Mouse (Mus musculus) liver, embryonic 13.5 days (tissue): ENCODE measurements at regions not wholly inside any gene's neighbourhood (a gene's known extent, or its start where the extent isn't known, plus 50 kb on each side); places are given as distances from the start of the nearest gene placed in this dataset.

ENCODE experiments used
- ATAC-seq: fragments of 200-750 bp; cut with Nextera tagmentation; 2 replicates; pipeline ENCODE4 v1.8.0; 2017; ENCODE audit warnings: low read depth, mild to moderate bottlenecking, moderate number of reproducible peaks, moderate library complexity
- DNase-seq: peaks from one replicate; pipeline ENCODE4 v3.0.0; 2022
- H3K27ac ChIP-seq: fragments of 300-500 bp; sonication (generic); 2 replicates; pipeline ENCODE4 v1.5.1; 2015; ENCODE audit warnings: moderate library complexity, mild to moderate bottlenecking, inconsistent platforms
- H3K27me3 ChIP-seq: fragments of 300-500 bp; sonication (generic); 2 replicates; pipeline ENCODE4 v1.6.1; 2015; ENCODE audit warnings: mild to moderate bottlenecking, inconsistent platforms
- H3K36me3 ChIP-seq: fragments of 300-500 bp; sonication (generic); 2 replicates; pipeline ENCODE4 v1.6.1; 2015; ENCODE audit warnings: mild to moderate bottlenecking, inconsistent platforms
- H3K4me1 ChIP-seq: fragments of 300-500 bp; sonication (generic); replicated peaks from 2 replicates; pipeline ENCODE4 v1.6.1; 2015; ENCODE audit warnings: inconsistent platforms
- H3K4me2 ChIP-seq: fragments of 300-500 bp; sonication (generic); 2 replicates; pipeline ENCODE4 v1.6.1; 2015; ENCODE audit warnings: inconsistent platforms, mild to moderate bottlenecking, moderate library complexity
- H3K4me3 ChIP-seq: fragments of 300-500 bp; sonication (generic); replicated peaks from 2 replicates; pipeline ENCODE4 v1.5.1; 2015; ENCODE audit warnings: mild to moderate bottlenecking, inconsistent platforms
- H3K9ac ChIP-seq: fragments of 300-500 bp; sonication (generic); 2 replicates; pipeline ENCODE4 v1.6.1; 2015; ENCODE audit warnings: mild to moderate bottlenecking, inconsistent platforms
- H3K9me3 ChIP-seq: fragments of 300-500 bp; sonication (generic); replicated peaks from 2 replicates; pipeline ENCODE4 v1.6.1; 2016; ENCODE audit warnings: inconsistent platforms
- WGBS: fragments of 180-500 bp; shearing (Covaris S2); methylation state at CpG from one replicate; pipeline ENCODE4 v1.1.7; 2015; ENCODE audit not compliant: insufficient replicate concordance; 5-methylcytosine and 5-hydroxymethylcytosine counted together

DNA sequence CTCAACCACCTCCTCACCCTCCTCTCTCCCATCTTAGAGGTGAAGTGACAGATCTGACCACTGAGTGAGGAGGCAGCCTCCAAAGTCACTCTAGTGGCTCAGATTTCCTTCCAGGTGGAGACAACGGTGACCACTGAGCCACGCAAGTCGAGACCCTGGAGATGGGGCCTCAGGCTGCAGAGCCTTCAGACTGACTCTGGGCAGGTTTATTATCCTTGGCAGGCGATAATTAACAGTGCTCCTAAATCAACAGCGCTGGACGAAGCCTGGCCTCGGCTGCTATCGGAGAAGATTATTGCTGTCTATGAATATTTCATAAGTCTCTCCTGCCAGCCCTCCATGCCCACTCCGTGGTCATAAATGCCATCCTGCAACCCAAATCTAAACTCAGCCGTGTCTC, 79.1 kb upstream of the 1700021F07Rik start:
- no peak overlapping the region for H3K4me2 ChIP-seq
- H3K4me3 ChIP-seq = no peak overlapping the region
- no peak for ATAC-seq
- no peaks in the 10 kb centered on the region for H3K4me1 ChIP-seq
- no peaks in the 10 kb centered on the region for H3K36me3 ChIP-seq
- no peak overlapping the region for H3K9ac ChIP-seq
- no peak overlapping the region for H3K27ac ChIP-seq
- H3K27me3 ChIP-seq = no peaks in the 10 kb centered on the region
- WGBS = 78% methylated on average over 10 of the region's 10 CpGs
- H3K9me3 ChIP-seq = peaks cover 8% of the 10 kb centered on the region; the same call in 1 of the 2 replicates
- DNase-seq = no peak

- no peak overlapping the region for H3K4me3 ChIP-seq
- no peak overlapping the region for H3K27ac ChIP-seq
- no peaks in the 10 kb centered on the region for H3K4me1 ChIP-seq
- DNase-seq (no peak), ATAC-seq (no peak)
- H3K9me3 ChIP-seq = peaks cover 10% of the 10 kb centered on the region; the same call in 1 of the 2 replicates
- no peaks in the 10 kb centered on the region for H3K36me3 ChIP-seq
- no peaks in the 10 kb centered on the region for H3K27me3 ChIP-seq
- H3K9ac ChIP-seq = no peak overlapping the region
- H3K4me2 ChIP-seq = no peak overlapping the region
- WGBS = 64% methylated on average over 9 of the region's 9 CpGs
Observed at GRCm38 (mm10) chr2:173444386-173444785, 78.0 kb upstream of the 1700021F07Rik start.

- 78% methylated on average over 3 of the region's 3 CpGs for WGBS
- Histone ChIP-seq H3K4me1 (no peaks in the 10 kb centered on the region), H3K27me3 (no peaks in the 10 kb centered on the region), H3K27ac (no peak overlapping the region), H3K9me3 (peaks cover 10% of the 10 kb centered on the region; the same call in 1 of the 2 replicates), H3K9ac (no peak overlapping the region), H3K4me3 (no peak overlapping the region), H3K4me2 (no peak overlapping the region), H3K36me3 (no peaks in the 10 kb centered on the region)
- DNase-seq = no peak
- ATAC-seq = no peak
Observed at GRCm38 (mm10) chr2:173445039-173445438, 77.3 kb upstream of the 1700021F07Rik start.

GRCm38 (mm10) chr2:173448546-173449187, 73.7 kb upstream of the 1700021F07Rik start:
- Histone ChIP-seq H3K27me3 (no peaks in the 10 kb centered on the region), H3K9ac (no peak overlapping the region), H3K27ac (no peak overlapping the region), H3K9me3 (peaks cover 10% of the 10 kb centered on the region; the same call in 1 of the 2 replicates), H3K4me3 (no peak overlapping the region), H3K4me1 (no peaks in the 10 kb centered on the region), H3K4me2 (no peak overlapping the region), H3K36me3 (no peaks in the 10 kb centered on the region)
- DNase-seq (no peak), ATAC-seq (no peak)
- 42% methylated on average over 11 of the region's 11 CpGs for WGBS

GRCm38 (mm10) chr2:173449198-173449597, 73.2 kb upstream of the 1700021F07Rik start:
- Histone ChIP-seq H3K4me1 (no peaks in the 10 kb centered on the region), H3K36me3 (no peaks in the 10 kb centered on the region), H3K27ac (no peak overlapping the region), H3K9me3 (peaks cover 10% of the 10 kb centered on the region; the same call in 1 of the 2 replicates), H3K9ac (no peak overlapping the region), H3K4me3 (no peak overlapping the region), H3K27me3 (no peaks in the 10 kb centered on the region), H3K4me2 (no peak overlapping the region)
- ATAC-seq (no peak), DNase-seq (no peak)
- 52% methylated on average over 5 of the region's 5 CpGs for WGBS

GRCm38 (mm10) chr2:173451993-173452481, 70.3 kb upstream of the 1700021F07Rik start:
- no peak for ATAC-seq
- no peak overlapping the region for H3K4me2 ChIP-seq
- no peak overlapping the region for H3K9ac ChIP-seq
- H3K4me1 ChIP-seq = no peaks in the 10 kb centered on the region
- WGBS = 60% methylated on average over 15 of the region's 15 CpGs
- no peak overlapping the region for H3K4me3 ChIP-seq
- no peaks in the 10 kb centered on the region for H3K36me3 ChIP-seq
- DNase-seq = no peak
- no peaks in the 10 kb centered on the region for H3K27me3 ChIP-seq
- no peak overlapping the region for H3K27ac ChIP-seq
- H3K9me3 ChIP-seq = peaks cover 22% of the 10 kb centered on the region; the same call in 1 of the 2 replicates

DNA sequence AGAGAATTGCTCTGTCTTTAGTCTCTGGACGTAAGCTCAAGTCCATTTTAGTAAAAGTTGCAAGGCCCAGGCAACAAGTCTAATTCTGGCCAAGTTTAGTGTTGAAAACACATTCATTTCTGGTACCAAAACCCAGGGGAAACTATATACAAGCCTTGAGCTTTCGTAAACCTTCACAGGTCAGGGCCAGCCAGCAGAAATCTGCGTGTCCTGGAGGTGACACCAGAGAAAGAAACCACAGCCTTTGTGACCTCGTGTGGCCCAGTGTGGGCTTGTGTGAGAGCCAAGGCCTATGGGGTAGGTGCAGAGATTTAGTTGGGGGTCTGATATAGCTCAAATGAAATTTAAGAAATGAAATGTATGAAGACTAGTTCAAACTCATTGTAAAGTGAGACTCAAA, 69.6 kb upstream of the 1700021F07Rik start:
- Histone ChIP-seq H3K9me3 (peaks cover 18% of the 10 kb centered on the region; the same call in 1 of the 2 replicates), H3K9ac (no peak overlapping the region), H3K4me3 (no peak overlapping the region), H3K4me2 (no peak overlapping the region), H3K27ac (no peak overlapping the region), H3K36me3 (no peaks in the 10 kb centered on the region), H3K27me3 (no peaks in the 10 kb centered on the region), H3K4me1 (no peaks in the 10 kb centered on the region)
- 57% methylated on average over 4 of the region's 4 CpGs for WGBS
- ATAC-seq (no peak), DNase-seq (no peak)

DNA sequence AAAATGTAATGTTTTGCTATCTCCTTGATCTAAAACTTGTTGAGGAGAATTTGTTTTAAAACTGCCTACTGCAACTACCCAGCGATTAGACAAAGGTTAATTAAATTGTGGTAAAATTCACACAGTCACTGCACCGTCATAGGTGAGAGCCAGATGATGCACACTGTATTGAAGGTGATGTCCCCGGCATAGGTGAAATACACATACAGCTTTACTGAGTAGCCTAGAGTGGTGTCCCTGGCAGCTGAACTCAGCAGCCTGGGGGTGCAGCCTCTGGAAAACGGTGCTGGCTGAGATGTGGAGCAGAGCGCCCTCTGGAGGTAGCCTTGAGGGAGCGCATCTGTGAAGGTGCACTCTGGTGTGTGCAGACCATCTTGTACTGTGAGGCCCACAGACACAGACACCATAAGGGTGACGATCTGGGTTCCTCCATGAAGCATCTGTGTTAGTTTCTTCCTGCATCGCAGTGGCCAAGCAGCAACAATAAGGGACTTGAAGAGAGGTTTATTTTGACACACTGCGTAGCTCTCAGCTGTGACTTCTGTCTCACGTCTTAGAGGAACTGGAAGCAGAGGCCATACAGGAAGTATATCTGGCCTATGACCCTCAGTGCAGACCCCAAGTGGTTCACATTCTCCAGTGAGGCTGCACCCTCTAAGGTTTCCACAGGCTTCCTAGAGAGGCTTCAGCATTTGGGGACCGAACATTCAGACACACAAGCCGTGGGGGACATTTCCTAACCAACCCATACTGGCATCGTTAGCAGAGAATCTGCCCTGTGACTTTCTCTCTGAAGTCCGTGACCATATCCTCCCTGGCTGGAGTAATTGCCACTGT, 68.6 kb upstream of the 1700021F07Rik start:
- H3K36me3 ChIP-seq = no peaks in the 10 kb centered on the region
- no peak overlapping the region for H3K9ac ChIP-seq
- H3K4me1 ChIP-seq = no peaks in the 10 kb centered on the region
- WGBS = 52% methylated on average over 14 of the region's 14 CpGs
- no peak overlapping the region for H3K4me2 ChIP-seq
- H3K27me3 ChIP-seq = no peaks in the 10 kb centered on the region
- no peak for ATAC-seq
- H3K27ac ChIP-seq = no peak overlapping the region
- no peak for DNase-seq
- H3K9me3 ChIP-seq = peaks cover 12% of the 10 kb centered on the region; the same call in 1 of the 2 replicates
- no peak overlapping the region for H3K4me3 ChIP-seq

DNA sequence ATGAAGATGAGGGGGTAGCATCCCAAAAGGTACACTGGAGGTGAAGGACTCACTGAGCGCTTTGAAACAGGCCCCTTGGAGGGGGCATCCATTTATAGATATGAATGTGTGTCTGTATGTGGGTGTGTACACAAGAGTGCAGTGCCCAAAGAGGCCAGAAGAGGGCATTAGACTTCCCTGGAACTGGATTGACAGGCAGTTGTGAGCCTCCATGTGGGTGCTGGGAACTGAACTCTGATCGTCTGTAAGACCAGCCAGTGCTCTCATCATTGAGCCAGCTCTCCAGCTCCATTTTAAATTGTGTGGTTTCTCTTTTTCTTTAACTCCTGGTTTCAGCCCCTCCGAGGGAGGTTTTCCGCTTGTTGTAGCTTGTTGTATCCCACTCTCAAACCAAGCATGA, 67.6 kb upstream of the 1700021F07Rik start:
- Histone ChIP-seq H3K36me3 (no peaks in the 10 kb centered on the region), H3K27me3 (no peaks in the 10 kb centered on the region), H3K27ac (no peak overlapping the region), H3K9ac (no peak overlapping the region), H3K4me2 (no peak overlapping the region), H3K9me3 (peaks cover 12% of the 10 kb centered on the region; the same call in 1 of the 2 replicates), H3K4me1 (no peaks in the 10 kb centered on the region), H3K4me3 (no peak overlapping the region)
- DNase-seq (no peak), ATAC-seq (no peak)
- 82% methylated on average over 4 of the region's 4 CpGs for WGBS

DNA sequence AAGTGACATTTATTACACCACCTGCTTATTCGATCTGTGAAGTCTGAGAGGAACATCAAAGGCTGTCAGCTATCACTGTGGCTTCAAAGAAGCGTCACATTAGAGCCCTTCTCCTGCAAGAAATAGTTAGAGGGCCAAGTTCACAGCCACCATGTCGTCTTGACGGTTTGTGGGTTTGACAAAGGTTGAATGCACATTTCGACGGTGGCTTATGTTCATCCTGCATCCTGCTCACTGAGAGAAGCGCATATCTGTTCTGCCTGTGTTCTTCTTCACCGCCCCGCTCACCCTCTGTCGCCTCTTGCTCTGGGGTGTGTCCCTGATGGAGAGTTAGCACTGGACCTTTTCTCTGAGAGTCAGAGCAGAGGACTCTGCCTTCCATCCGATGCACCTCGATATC, 67.2 kb upstream of the 1700021F07Rik start:
- Histone ChIP-seq H3K9me3 (peaks cover 12% of the 10 kb centered on the region; the same call in 1 of the 2 replicates), H3K27ac (no peak overlapping the region), H3K4me3 (no peak overlapping the region), H3K4me1 (no peaks in the 10 kb centered on the region), H3K27me3 (no peaks in the 10 kb centered on the region), H3K36me3 (no peaks in the 10 kb centered on the region), H3K9ac (no peak overlapping the region), H3K4me2 (no peak overlapping the region)
- no peak for ATAC-seq
- no peak for DNase-seq
- 78% methylated on average over 12 of the region's 12 CpGs for WGBS

DNA sequence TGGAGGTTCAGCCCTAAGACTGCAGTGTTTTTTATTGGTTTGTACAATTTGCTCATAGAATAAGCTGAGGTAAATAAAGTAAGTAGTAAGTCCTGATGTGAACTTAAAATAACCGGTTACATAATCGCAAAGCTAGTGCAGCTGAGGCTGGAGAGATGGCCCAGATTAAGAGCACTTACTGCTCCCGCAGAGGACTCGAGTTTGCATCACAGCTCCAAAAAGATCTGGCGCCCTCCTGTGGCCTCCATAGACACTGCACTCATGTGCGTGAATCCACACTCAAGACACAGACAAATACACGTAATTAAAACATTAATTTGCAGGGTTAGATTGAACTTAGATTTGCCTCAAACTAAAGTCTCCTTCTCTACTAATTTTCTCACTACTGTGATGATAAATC, 66.3 kb upstream of the 1700021F07Rik start:
- 70% methylated on average over 7 of the region's 7 CpGs for WGBS
- Histone ChIP-seq H3K27me3 (no peaks in the 10 kb centered on the region), H3K27ac (no peak overlapping the region), H3K9me3 (peaks cover 12% of the 10 kb centered on the region; the same call in 1 of the 2 replicates), H3K4me2 (no peak overlapping the region), H3K4me1 (no peaks in the 10 kb centered on the region), H3K36me3 (no peaks in the 10 kb centered on the region), H3K9ac (no peak overlapping the region), H3K4me3 (no peak overlapping the region)
- ATAC-seq (no peak), DNase-seq (no peak)
